Mouse (Mus musculus): ENCODE measurements around the gene Rpn2. TPM values are rescaled to one million over a fixed set of nuclear protein-coding genes. Genes with fewer than 3 reads are reported as not detected.

Rpn2 gene
- total RNA-seq, 4 experiments from 2014 or later, result 141 to 150 (median 144) TPM

DNA sequence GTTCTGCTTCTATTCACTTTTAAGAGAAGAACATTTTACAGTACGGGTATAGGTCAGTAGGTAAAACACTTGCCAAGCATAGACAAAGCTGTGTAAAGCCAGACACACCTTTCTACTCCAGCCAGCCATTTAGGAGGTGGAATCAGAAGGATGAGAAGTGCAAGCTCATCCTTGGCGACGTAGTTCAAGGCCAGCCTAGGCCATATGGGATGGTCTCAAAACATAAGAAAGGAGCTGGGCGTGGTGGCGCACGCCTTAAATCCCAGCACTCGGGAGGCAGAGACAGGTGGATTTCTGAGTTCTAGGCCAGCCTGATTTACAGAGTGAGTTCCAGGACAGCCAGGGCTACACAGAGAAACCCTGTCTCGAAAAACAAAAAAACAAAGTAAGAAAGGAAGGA lies 30.8 kb downstream of the Rpn2 start:
- DNase-seq (ENCODE audit: low spot score in 2 of 2), result no peak

DNA sequence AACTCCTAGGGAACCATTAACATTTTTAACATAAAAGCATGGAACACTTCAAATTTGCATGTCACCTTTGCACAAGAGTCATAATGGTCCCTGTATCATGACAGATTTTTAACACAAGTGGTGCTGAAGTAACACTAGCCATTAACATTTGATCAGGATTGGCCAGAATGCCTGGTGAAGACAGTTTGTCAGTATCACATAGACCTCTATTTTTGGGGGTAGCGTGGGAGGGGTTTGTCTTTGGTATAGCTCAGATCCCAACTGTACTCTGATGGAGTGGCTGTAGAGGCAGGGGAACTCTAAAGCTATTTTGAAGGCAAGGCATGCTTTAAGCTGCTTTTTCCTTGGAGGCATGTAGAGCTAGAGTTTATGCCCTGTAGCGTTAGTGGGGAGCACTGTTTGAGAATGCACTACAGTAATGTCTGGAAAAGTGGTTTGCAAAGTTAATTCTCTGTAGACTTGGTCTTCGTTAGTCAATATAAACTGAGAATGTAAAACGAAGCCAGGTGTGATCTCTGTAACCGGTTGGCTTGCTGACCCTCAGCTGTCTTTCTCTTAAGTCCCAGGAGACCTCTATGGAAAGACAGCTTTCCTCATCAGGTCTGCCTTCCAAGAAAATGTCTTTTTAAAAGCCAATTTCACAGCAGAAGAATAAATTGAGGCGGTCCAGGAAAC lies 32.3 kb downstream of the Rpn2 start:
- no peak for DNase-seq (ENCODE audit: low spot score in 2 of 2)

DNA sequence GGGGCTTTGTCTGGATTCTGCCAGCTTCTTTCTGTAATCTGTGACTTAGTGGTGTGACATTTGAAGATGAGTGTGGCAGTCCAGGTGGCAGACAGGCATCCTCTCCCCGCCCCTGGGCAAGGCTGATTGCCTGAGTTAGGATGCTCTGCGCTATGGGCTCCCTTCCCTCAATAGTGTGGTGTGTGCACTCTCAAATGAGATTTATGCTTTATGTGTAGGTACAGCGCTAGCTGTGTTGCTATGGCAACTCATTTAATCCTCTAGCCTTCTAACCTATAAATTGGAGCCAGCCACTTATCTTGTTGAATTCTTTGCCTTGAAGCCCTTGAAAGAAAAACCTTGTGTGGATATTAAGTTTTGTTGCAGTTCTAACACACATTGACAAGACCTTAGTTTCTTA lies 34.9 kb downstream of the Rpn2 start:
- no peak for DNase-seq (ENCODE audit: low spot score in 2 of 2)

DNA sequence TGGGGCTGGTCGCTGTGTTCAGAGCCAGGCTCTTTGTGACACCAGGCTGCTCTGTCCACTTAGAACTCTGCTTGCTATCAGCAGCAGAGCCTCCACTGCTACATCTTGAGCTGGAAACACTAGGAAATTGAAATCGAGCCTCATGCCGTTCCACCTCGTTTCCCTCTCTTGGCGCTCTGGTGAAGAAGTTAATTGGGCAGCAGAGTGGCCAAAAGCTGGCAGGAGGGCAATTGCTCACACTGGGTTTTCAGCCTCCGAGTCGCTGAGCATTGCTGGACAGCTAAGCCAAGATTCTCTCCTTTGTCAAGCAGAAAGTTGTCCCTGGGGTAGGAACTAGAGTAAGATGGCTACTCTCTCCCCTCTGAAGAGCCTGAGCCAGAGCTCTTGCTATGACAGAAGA lies 35.5 kb downstream of the Rpn2 start:
- no peak for DNase-seq (ENCODE audit: low spot score in 2 of 2)

DNA sequence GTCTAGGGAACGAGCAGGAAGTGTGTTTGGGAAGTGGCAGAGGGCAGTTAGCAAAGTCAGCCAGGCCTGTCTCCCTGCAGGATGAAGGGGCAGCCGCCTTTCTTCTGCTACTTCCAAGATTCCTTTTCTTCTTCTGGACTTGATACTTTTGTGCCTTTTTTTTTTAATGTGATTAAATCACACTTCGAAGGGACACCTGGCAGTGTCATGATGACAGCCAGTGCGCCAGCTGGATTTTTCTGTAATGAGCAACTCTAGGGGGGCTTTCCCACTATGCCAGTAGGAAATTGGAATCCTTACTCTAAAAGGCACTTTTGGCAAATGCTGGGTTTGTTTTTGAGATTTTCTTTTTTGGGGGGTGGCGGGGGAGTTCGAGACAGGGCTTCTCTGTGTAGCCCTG lies 36.7 kb downstream of the Rpn2 start:
- no peak for DNase-seq (ENCODE audit: low spot score in 2 of 2)

DNA sequence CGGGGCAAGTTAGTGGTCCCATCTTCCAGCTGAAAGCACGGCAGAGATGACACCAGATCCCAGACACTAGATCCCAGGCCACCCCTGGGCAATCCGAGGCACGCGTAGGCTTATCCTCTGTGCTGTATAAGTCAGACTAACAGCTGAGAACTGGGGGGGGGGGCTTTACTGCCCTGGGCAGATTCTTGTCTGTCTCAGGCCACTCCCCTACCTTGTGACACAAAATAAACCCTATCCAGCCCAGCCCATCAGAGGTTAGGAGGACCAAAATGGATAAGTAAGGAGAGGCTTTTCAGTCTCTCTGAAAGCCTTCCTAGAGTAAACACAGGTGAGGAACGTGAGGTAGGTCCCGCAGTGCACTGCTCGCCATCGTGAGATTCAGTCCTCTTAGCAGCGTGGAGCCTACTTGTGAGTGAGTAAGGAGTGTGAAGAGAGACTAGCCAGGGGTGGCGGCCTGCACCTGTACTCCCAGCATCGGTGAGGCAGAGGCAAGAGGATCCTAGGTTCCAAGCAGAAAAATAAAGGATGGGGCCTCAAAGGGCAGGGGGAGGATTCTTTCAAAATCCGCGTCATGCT lies 37.6 kb downstream of the Rpn2 start:
- no peak for DNase-seq (ENCODE audit: low spot score in 2 of 2)

DNA sequence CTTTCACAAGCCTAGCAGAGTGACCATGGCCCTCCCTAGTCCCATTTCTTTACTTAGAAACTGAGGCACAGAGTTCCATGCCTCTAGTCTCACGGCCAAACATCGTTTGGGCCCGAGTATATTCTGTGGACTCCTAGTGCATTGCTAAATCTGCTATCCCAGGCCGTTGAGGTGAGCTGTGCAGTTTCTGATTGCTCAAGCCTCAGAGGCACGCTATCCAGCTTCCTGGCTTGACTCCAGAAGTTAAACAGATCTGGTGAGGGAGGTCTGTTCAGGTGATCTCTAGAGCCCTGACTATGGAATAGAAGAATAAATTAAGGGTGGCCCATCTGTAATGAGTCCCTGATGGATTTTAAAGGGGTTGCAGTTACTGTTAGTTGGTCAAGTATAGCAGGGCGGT lies 38.4 kb downstream of the Rpn2 start:
- no peak for DNase-seq (ENCODE audit: low spot score in 2 of 2)

DNA sequence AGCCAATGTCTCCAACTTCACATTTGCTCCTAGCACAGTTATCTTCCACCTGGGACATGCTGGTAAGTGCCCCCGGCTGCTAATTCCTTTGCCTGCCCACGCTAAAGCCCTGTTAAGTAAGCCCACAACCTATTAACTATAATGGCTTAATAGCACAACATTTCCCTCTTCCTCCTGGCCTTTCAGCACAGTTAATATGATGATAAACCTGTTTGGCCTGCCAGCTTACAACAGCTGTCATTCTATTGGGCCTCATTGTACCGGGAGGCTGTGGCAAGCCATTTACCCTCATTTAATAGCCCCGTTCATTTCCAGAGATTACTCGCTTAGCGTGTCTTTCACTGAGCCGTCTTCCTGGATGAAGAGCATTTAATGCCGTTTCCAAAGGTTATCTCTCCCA lies 41.3 kb downstream of the Rpn2 start:
- no peak for DNase-seq (ENCODE audit: low spot score in 2 of 2)

DNA sequence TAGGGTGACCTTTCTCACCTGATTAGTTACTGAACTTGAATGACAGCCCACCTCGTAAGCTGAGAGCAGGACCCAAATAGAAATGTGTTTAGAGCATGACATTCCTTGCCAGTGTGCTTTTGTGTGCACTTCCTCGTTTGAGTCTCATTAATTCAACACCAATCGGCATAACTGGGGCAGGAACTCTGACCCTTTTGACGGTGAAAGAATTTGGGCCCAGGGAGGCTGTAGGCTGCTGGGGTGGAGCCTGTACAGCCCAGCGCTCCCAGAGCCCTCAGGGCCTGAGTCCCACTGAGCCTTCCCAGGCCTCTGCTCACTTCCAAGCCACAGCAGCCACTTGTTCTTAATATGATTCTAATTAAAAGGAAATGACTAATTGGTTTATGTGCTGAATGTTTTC lies 42.1 kb downstream of the Rpn2 start:
- no peak for DNase-seq (ENCODE audit: low spot score in 2 of 2)

DNA sequence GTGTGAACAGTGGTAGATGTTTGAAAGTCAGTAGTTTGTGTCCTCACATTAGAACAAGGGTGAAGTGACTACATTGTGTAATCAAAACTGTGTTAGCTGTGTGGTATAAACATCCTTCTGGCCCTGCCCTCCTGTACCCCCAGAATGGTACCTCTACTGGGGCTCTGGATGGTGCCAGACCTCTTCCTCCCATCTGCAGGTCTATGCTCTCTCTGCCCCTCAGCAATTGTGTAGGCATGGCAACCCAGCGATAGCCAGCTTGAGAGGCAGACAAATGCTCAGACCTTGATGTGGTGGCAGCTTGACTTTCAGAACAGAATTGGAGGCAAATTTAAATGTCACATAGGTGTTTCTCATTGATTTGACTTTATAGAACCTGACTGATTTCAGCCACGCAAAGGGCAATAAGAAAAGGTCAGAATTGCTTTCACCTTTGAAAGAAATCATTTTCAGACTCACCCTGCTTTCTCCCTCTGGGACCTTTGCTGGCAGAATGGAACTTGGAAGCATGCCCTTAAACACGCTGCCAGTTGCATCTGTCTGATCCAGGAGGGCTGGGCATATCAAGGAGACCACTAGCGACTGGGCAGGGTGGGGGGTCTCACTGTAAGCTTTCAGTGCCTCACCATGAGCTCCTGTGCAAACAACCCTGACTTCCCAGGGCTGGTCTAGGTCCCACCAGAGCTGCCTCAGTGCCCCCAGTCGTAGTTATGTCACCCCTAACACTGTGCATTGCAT lies 43.4 kb downstream of the Rpn2 start:
- DNase-seq (ENCODE audit: low spot score in 2 of 2), result no peak

DNA sequence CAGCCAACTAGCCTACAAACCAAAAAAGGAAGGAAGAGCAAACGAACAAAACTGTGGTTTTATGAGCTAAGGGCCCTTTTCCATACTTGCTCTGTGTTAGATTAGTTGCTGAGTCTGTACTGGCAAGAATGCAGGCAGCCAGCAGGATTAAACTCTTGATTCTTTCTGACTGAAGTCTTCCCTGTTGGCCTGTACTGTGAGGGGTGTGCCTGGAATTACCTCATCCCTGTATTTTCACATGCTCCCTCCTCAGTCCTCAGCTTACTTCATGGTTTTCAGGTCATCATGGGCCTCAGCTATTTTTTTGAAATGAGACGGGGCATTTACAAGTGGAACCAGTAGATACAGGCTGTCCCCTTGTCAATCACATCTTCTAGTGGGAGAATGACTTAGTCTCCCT lies 46.4 kb downstream of the Rpn2 start:
- DNase-seq (ENCODE audit: low spot score in 2 of 2), result no peak

DNA sequence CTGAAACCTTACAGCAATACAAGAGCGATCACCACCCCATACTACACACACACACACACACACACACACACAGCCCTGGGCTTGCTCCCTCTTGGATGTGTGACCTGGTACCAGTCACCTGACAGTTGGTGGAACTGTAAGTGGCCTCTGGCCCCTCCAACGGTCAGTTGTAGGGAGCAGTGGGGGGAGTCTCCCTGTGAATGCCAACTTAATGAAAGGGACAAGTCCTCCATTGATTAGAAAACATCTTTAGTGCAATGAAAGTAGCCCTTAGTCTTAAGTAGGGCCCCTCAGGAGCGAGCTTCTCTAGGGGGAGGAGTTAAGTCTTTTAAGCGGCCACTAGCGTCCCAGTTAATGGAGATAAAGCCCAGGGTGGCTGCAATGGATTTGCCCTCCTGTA lies 49.3 kb downstream of the Rpn2 start:
- DNase-seq (ENCODE audit: low spot score in 2 of 2), result no peak

DNA sequence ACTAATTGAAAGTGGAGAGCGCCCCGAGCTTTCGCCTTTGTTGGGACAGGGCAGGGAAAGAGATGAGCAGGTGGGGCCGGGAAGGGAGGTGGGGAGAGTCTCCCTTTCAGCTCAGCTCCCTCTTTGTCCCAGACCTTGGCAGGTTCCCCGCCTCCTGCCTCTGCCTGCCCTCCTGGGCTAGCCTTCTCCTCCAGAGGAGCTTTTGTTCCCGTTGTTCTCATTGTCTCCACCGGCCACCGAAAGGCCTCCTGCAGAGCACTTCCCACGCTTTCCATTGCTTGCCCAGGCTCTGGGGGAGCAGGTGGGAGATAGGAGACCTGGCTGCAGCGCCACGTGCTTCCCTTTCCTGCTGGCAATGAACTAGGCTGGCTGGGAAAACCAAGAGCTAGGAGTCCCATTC lies 49.8 kb downstream of the Rpn2 start:
- no peak for DNase-seq (ENCODE audit: low spot score in 2 of 2)

DNA sequence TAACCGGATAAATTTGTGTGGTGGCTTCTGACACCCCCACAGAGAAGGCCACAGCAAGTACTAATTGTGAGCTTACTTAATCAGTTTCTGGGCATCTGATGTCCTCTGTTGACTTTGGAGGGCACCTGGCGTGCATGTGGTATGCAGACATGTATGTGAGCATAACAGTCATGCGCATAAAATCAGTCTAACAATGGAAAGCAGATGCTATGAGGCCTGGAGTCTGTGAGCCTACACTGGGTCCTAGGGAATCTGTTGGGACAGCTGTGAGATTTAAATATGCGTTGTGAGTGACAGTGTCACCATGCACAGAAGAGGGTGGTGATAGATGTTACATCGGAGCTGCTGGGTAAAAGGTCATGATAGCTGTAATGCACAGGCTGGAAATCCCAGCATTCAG lies 53.2 kb downstream of the Rpn2 start:
- DNase-seq (ENCODE audit: low spot score in 2 of 2), result no peak

DNA sequence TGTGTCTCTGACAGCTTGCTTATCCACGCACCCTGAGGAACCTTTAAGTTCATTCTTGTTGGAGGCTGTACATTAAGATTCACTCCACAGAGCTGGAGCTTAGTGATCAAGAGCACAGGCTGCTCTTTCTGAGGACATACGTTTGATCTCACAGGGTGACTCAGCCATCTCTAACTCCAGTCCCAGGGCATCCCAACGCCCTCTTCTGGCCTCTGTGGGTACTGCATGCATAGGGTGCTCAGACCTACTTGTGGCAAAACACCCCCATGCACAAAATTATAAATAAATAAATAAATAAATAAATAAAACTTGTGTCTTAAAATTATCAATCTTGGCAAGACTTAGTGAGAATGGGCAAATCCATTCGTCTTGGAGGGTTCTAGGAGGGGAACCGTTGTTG lies 59.8 kb downstream of the Rpn2 start:
- DNase-seq (ENCODE audit: low spot score in 2 of 2), result peak in 1 of 2 experiments; percentile 56

DNA sequence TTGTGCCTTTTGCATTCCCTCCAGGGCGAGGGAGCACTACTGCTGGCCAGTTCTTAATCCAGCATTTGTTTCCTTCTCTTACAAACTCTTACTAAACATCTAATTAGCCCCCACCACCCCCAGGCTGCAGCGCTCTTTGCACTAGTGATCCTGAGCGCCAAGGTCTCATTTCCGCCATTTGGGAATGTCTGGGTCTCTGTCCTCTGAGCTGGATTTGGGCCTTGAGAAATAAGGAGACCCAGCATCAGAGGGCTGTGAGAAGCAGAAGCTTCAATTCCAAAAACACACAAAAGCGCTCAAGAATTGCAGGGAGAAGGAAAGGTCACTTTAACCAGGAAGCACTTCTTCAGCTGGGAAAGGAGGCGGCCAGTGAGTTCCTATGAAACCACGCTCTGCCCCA lies 60.7 kb downstream of the Rpn2 start:
- DNase-seq (ENCODE audit: low spot score in 2 of 2), result no peak

DNA sequence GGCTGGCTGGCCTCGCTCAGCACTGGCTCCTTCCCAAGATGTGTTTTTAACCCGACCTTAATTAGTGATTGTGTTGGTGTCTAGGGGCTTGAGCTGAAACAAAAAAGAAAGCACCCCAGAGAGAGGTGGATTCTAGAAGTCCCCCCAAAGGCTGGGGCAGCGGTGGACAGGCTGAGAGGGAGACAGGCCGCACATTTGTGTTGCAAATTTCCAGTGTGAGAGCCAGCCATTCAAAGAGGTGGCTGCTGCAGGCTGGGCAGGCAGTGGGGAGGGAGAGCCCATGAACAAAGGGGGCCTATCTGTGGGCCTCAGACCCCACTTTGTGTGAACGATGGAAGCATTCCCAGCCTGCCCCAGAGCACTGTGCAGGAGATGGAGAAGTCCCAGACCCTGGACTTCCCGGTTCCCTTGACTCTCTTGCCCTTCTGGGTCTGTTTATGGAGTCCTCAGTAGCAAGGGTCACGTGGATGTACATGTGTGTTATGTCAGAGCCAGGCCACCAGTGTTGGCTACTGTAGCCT lies 61.5 kb downstream of the Rpn2 start:
- DNase-seq (ENCODE audit: low spot score in 2 of 2), result peak in 1 of 2 experiments; percentile 80

DNA sequence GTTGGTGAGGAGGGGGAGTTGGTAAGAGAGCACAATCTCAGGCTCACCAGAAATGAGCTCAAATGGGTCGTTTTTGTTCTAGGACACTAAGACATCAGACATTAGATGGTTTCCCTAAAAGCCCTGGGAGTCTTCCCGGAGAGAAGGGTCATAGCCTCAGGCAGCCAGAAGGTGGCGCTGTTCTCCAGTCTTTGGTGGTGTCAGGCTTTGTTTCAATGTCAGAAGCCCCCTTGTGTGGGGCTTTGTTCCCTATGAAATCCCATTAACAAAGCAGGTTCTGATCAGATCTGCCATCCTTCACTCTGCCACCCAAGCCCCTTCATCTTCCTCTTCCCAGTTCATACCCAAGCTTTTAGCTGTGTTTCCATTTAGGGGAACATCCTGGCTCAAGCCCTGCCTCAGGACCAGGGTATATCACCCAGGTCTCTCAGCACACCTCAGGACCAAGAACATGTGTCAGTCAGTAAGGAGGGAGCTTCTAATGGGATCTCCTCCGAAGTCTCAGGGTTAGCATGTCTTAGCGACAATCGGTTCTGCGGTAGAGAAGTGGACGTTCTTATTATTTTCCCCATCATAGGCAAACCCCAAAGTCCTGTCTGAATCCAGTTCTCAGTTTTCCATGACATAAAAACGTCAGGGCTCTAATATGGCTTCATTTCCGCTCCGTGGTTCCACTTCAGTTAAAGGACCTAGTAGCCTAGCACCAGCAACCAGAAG lies 62.9 kb downstream of the Rpn2 start:
- peak; percentile 44 to 66 for DNase-seq (ENCODE audit: low spot score in 2 of 2)

DNA sequence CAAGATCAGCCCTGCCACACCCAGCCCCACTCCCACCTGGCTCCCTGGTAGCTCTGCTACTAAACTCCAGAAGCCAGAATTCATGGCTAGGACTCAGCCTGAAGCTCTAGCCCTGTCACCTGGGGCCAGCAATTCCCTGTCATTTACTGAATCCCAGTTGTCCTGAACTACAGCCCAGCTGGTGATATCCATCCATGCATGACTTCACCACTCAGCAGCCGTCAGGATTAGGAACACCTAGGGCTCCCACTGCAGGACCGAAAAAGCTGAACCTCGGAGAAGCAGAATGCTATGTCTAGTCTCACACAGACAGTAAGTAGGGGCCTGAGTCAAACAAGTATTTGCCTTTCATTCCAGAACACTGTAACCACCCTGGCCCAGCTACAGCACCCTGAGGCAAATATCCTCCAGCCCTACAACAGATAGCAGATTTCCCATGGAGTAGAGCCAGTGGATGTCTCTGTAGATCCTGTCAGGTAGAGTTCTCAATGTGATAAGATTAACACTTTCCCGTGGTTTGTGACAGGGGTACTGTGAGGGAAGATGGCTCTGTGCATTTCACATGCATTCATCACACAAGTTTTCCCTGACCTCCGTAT lies 63.6 kb downstream of the Rpn2 start:
- DNase-seq (ENCODE audit: low spot score in 2 of 2), result no peak

DNA sequence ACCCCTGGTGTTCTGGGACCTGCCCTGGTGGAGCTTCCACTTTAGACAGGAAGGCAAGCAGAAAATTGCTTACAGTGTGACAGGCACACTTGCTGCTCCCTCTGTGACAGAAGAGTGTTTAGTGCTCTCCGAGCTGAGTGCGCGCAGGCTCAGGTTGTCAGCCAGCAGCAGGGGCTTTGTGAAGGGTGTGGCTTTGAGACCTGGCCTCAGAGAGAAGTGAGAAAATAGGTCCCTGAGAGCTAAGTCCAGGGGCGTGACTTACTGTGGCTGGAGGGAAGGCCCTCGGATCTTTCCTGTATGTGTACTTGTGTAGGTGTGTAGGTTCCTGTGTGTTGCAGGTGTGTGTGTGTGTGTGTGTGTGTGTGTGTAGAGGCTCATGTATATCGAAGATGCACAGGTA lies 64.5 kb downstream of the Rpn2 start:
- DNase-seq (ENCODE audit: low spot score in 2 of 2), result no peak

DNA sequence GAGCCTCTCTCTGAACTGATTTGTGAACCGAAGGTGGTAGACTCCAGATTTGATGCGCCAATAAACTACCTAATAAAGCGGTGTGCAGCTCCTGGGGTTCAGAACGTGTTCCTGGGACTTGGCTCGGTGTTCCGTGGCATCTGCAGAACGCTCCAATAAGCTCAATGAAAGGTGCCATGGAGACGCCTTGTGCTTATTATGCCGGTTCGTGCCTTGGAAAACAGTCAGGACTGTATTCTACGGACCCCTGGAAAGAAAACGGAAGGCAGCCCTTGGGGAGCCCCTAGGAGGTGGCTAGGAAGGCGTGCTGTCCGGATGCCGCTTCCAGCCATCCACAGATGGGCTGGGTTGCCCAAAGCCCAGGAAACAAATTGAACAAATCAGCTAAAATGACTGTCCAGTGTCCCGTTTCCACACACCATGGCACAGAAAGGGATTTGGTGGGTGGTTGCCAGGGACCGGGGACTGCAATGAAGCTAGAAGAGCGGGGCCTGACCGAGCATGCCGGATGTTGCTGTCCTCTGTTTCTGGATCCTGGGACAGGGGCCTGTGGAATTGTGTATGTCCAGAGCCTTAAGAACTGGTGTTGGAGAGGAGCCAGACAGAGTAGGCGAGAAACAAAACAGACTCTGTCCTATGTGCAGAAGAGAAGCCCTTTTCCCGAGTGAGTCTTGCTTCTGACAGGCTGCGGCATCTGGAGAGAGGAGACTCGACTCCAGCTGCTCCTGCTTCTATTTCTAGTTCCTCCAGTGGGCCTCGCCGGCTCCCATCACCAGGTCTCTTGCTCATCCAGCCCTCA lies 68.7 kb downstream of the Rpn2 start, which contains the start of gene Ghrh:
Gene Ghrh (minus strand): TSS at position 146 of the 799 bp plus-strand sequence.
- peak in 1 of 2 experiments; percentile 55 for DNase-seq (ENCODE audit: low spot score in 2 of 2)

Measured in left cerebral cortex, adult 8-10 months (tissue).